Mouse (Mus musculus) lung, postnatal 14 days (tissue): ENCODE data around the gene Ripor1.

Source experiments
- DNase-seq: peaks from one replicate; pipeline ENCODE4 v3.0.0; 2021

Gene Ripor1

DNA sequence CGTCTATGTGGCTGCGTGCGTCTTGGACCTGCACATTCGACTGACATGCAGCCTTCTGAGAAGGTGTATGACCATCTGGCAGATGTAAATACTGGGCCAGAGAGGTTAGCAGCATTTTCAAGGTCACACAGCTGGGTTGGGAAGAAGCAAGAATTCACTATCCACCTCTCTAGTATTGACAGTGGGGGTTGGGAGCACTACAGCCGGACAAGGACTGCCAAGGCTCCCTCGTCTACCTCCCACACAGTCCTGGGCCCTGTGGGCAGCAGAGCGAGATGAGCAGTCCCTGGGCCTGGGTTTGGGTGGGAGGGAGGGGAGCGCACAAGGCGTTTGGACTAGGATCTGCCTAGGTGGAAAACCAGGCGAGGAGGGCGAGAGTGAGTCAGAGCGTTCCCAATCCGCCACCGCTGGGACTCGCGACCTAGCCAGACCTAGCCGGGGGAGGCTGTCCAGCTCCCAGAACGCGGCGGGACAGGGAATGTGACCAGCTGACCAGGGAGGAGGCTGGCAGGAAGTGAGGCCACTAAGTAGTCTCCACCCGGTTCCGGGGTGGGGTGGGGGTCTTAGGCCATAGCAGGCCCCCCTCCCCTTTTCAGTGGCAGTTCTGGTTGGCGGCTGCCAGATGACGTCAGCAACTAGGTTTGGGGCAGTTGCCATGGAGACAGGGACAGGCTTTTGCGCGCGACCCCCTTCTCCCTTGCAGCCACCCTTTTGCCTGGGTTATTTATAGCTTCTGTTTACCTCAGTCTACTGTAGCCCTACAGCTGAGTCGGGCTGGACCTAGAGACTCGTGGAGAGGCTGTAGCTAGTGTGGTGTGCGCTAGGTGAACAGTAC is 1.4 kb downstream of the Ripor1 start:
- peak; percentile 88 for DNase-seq

DNA sequence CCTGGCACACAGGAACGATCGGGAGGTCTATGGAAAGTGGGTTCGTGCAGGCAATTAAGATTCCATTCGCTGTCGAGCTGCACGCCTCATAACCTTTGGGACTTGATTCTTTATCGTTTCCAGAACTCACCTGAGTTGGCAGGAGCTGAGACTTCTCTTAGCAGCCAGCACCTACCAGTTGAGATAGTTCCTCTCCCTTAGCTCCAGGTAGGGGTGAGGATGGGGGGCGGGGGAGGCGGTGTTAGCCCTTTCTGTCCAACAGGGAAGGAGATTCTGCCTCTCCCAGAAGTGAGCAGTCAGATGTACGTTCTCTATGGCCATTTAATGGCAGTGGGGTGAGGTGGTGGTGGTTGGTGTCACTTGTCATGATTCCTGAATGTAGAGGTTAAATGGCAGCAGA is 2.0 kb downstream of the Ripor1 start:
- no peak for DNase-seq

GRCm38 (mm10) chr8:105607684-105608083 is 2.6 kb downstream of the Ripor1 start:
- DNase-seq: peak; percentile 64

DNA sequence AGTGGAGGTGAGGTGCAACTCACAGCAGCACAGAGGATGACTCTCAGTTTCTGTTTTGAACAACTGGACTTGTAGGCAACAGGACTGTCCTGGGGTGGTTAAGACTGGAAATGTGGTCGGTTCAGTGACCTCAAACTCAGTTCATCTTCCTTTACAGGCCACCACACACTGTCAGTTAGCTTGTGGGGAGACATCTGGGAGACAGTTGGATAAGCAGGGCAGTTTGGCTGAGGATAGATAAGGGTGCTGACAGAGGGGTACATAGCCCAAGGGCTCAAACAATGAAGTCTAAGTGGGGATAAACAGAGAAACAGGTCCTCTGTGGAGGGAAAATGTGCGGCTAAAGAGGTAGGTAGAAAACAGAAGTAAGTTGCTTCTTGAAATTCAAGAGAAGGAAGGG is 4.3 kb downstream of the Ripor1 start:
- DNase-seq: no peak

DNA sequence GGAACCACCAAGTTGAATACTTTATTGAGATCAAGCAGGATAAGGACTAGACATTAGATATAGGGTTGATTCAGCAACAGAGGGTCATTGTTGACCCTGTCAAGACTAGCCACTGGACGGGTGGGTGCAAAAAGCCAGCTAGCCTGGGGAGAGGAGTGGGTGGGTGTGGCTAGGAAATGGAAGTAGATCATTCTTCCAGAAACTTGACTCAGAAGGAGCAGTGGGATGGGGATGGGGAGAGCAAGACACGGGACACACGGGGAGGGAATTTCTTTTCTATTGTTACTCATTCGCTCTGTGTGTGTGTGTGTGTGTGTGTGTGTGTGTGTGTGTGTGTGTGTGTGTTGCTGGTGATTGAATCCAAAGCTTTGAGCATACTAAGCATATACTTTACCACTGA is 4.7 kb downstream of the Ripor1 start:
- DNase-seq: no peak

DNA sequence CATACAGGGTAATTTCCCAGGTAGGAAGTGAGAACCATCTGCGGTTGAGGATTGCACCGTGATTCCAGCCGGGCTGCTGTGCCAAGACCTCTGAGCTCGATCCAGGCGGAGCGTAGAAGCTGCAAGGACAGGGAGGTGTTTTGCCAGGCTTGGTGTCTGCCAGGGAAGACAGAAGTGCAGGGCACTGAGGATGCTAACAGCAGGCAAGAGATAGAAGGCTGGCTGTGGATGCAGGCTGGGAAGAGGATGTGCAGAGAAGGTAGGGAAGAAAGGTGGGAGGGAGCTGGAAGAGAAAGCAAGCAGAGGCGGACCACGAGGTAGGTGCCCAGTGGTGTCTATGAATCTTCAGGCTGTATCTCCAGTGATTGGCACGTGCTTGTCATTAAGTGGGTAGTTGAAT is 6.8 kb downstream of the Ripor1 start:
- no peak for DNase-seq

- DNase-seq: peak; percentile 71
Observed at GRCm38 (mm10) chr8:105613037-105613436, 8.0 kb downstream of the Ripor1 start.

GRCm38 (mm10) chr8:105613830-105614511 is 8.9 kb downstream of the Ripor1 start:
- peak; percentile 91 for DNase-seq

GRCm38 (mm10) chr8:105615942-105616341 is 10.9 kb downstream of the Ripor1 start:
- DNase-seq: no peak

- DNase-seq: no peak
Observed at GRCm38 (mm10) chr8:105617451-105618278, 12.6 kb downstream of the Ripor1 start.

- DNase-seq: no peak
Observed at GRCm38 (mm10) chr8:105618279-105618634, 13.2 kb downstream of the Ripor1 start.

GRCm38 (mm10) chr8:105618892-105619591 is 14.0 kb downstream of the Ripor1 start:
- DNase-seq: no peak

- no peak for DNase-seq
Observed at GRCm38 (mm10) chr8:105620211-105620610, 15.2 kb downstream of the Ripor1 start.

GRCm38 (mm10) chr8:105620946-105621720 is 16.1 kb downstream of the Ripor1 start:
- DNase-seq: no peak

GRCm38 (mm10) chr8:105621841-105622240 is 16.8 kb downstream of the Ripor1 start:
- DNase-seq: no peak

GRCm38 (mm10) chr8:105622421-105622920 is 17.4 kb downstream of the Ripor1 start:
- peak; percentile 98 for DNase-seq

DNA sequence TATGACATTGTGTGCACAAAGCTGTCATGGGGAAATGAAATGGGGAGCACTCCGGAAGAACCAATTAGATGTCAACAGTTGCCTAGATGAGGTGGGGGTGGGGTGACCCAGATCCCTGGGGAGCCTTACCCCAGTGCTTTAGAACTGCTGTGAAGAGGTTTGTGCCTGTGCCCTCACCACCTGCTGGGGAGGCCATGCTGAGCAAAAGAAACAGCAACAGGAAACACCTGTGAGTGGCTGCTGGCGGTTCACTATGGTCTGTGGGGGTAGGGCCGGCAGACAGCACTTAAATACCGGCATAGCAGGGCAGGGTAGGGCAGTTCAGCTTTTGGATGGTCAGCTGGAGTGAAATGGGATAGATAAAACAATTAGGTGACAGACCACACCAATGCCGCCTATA is 18.1 kb downstream of the Ripor1 start:
- peak; percentile 39 for DNase-seq

- DNase-seq: no peak
Observed at GRCm38 (mm10) chr8:105623679-105624245, 18.7 kb downstream of the Ripor1 start.

GRCm38 (mm10) chr8:105624401-105624800 is 19.3 kb downstream of the Ripor1 start:
- no peak for DNase-seq

DNA sequence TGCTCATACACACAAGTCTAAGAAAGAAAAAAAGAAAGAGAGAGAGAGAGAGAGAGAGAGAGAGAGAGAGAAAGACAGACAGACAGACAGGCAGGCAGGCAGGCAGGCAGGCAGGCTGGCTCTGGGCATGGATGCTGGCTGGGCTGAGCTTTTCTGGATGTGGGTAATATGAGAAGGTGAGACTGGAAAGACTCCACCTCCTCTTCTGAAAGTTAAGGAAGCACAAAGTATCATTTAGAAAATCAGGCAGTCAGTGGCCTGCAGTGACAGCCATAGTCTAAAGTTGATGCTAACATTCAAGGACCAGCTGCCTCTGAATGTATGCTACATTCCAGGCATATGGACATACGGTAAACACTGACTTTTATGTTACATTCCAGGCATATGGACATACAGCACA is 19.8 kb downstream of the Ripor1 start:
- DNase-seq: no peak

- DNase-seq: no peak
Observed at GRCm38 (mm10) chr8:105626086-105626485, 21.0 kb downstream of the Ripor1 start.
